Mouse (Mus musculus): ENCODE measurements at regions not wholly inside any gene's neighbourhood (a gene's known extent, or its start where the extent isn't known, plus 50 kb on each side); places are given as distances from the start of the nearest gene placed in this dataset.
"Not testable (repeated sequence)": the region's sequence is repeated elsewhere in the genome, so short reads cannot be mapped to it uniquely, and the experiment has no call there.

DNA sequence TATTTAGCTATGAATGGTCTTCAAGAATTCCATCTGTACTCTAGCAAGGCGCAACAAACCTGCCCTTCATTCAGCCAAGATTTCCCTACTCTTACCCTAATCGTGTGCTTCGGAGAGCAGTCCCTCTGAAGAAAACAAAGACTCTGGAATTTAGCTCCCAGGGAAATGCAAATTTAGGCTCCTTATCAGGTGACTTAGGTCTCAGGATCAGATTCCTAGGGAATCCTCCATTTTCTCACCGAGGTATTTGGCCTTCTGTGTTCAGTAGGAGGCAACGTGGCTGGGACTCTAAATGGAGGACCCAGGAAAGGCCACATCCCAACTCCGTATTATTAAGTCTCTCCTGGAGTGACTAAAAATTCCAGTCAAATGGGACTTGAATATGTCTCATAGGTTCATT, 204.2 kb upstream of the Olfr1324 start:
- H3K4me2 ChIP-seq, result 0 out of 2 replicates have a peak overlapping the region, but pooled peaks have one; percentile 7
- no peak for DNase-seq

GRCm38 (mm10) chrX:50625336-50625735, 197.0 kb upstream of the Olfr1324 start:
- 0 out of 2 replicates have a peak, but pooled peaks cover 3% of the 10 kb centered on the region for H3K36me3 ChIP-seq (ENCODE audit: insufficient read depth)
- H3K4me2 ChIP-seq, result no peak overlapping the region
- H3K9me3 ChIP-seq (ENCODE audit: low read depth, low read length), result no peaks in the 10 kb centered on the region
- H3K4me1 ChIP-seq (ENCODE audit: insufficient read depth), result no peaks in the 10 kb centered on the region
- DNase-seq (no peak), ATAC-seq (ENCODE audit: insufficient read depth) (no peak)
- no peaks in the 10 kb centered on the region for H3K27me3 ChIP-seq (ENCODE audit: insufficient read depth, low read length)
- 82% methylated on average over 6 of the region's 6 CpGs for WGBS
- H3K9ac ChIP-seq, result no peak overlapping the region
- no peak overlapping the region for H3K27ac ChIP-seq (ENCODE audit: low read depth)
- no peak overlapping the region for H3K4me3 ChIP-seq (ENCODE audit: low read depth, low read length)
- TF ChIP-seq CTCF (IDR thresholded peaks at IDR 0.05; ENCODE audit: low read depth), result no peak

More for the DNA sequence above, 204.2 kb upstream of the Olfr1324 start:
- Histone ChIP-seq H3K27ac (ENCODE audit: low read depth) (no peak overlapping the region), H3K36me3 (ENCODE audit: insufficient read depth) (no peaks in the 10 kb centered on the region), H3K4me1 (ENCODE audit: insufficient read depth) (no peaks in the 10 kb centered on the region), H3K4me3 (ENCODE audit: low read depth, low read length) (no peak overlapping the region), H3K9me3 (ENCODE audit: low read depth, low read length) (no peaks in the 10 kb centered on the region), H3K9ac (no peak overlapping the region), H3K27me3 (ENCODE audit: insufficient read depth, low read length) (no peaks in the 10 kb centered on the region)
- no peak for ATAC-seq (ENCODE audit: insufficient read depth)
- no peak for TF ChIP-seq CTCF (IDR thresholded peaks at IDR 0.05; ENCODE audit: low read depth)
- WGBS, result 30% methylated on average over 6 of the region's 6 CpGs

- Histone ChIP-seq H3K4me3 (ENCODE audit: low read depth, low read length) (0 out of 2 replicates have a peak overlapping the region, but pooled peaks have one; percentile 11), H3K9ac (no peak overlapping the region), H3K27me3 (ENCODE audit: insufficient read depth, low read length) (no peaks in the 10 kb centered on the region), H3K9me3 (ENCODE audit: low read depth, low read length) (no peaks in the 10 kb centered on the region), H3K4me2 (no peak overlapping the region), H3K4me1 (ENCODE audit: insufficient read depth) (no peaks in the 10 kb centered on the region), H3K27ac (ENCODE audit: low read depth) (no peak overlapping the region), H3K36me3 (ENCODE audit: insufficient read depth) (peaks cover 6% of the 10 kb centered on the region; the same call in 1 of the 2 replicates)
- ATAC-seq (ENCODE audit: insufficient read depth) (peak; percentile 58; the same call in 1 of the 2 replicates), DNase-seq (peak; percentile 79)
- WGBS, result 73% methylated on average over 19 of the region's 19 CpGs
- TF ChIP-seq CTCF (IDR thresholded peaks at IDR 0.05; ENCODE audit: low read depth), result peak; percentile 56
Measured at GRCm38 (mm10) chrX:50622984-50623455, 194.7 kb upstream of the Olfr1324 start.

DNA sequence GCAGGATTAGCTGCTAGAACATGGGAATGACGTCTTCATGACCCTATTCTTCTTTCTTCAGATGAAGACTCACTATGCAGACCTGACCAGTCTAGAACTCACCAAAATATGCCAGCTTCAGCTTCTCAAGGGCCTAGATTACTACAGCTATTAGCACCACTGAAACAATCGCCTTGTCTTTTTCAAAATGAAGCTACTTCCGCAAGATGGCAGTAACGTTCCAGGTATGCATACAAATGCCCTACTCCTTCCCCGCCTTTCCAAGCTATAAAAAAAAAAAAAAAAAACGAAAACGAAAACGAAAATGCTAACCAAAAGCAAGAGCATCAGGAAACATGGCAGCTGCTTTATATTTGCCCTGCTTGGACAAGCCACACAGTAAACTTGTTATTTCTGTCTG, 192.6 kb upstream of the Olfr1324 start:
- ATAC-seq (ENCODE audit: insufficient read depth), result no peak
- H3K36me3 ChIP-seq (ENCODE audit: insufficient read depth), result peaks cover 6% of the 10 kb centered on the region; the same call in 1 of the 2 replicates
- H3K27me3 ChIP-seq (ENCODE audit: insufficient read depth, low read length), result no peaks in the 10 kb centered on the region
- TF ChIP-seq CTCF (IDR thresholded peaks at IDR 0.05; ENCODE audit: low read depth), result no peak
- no peak overlapping the region for H3K4me2 ChIP-seq
- no peaks in the 10 kb centered on the region for H3K4me1 ChIP-seq (ENCODE audit: insufficient read depth)
- no peak overlapping the region for H3K9ac ChIP-seq
- H3K4me3 ChIP-seq (ENCODE audit: low read depth, low read length), result no peak overlapping the region
- WGBS, result 79% methylated on average over 8 of the region's 8 CpGs
- no peaks in the 10 kb centered on the region for H3K9me3 ChIP-seq (ENCODE audit: low read depth, low read length)
- H3K27ac ChIP-seq (ENCODE audit: low read depth), result no peak overlapping the region
- peak; percentile 63 for DNase-seq

- peak; percentile 85 for DNase-seq
- 65% methylated on average over 9 of the region's 9 CpGs for WGBS
- Histone ChIP-seq H3K36me3 (ENCODE audit: insufficient read depth) (peaks cover 6% of the 10 kb centered on the region; the same call in 1 of the 2 replicates), H3K27ac (ENCODE audit: low read depth) (no peak overlapping the region), H3K9ac (no peak overlapping the region), H3K4me1 (ENCODE audit: insufficient read depth) (no peaks in the 10 kb centered on the region), H3K4me2 (no peak overlapping the region), H3K27me3 (ENCODE audit: insufficient read depth, low read length) (no peaks in the 10 kb centered on the region), H3K9me3 (ENCODE audit: low read depth, low read length) (no peaks in the 10 kb centered on the region), H3K4me3 (ENCODE audit: low read depth, low read length) (no peak overlapping the region)
- ATAC-seq (ENCODE audit: insufficient read depth), result no peak
- peak; percentile 58 for TF ChIP-seq CTCF (IDR thresholded peaks at IDR 0.05; ENCODE audit: low read depth)
Measured at GRCm38 (mm10) chrX:50619919-50620318, 191.6 kb upstream of the Olfr1324 start.

- H3K4me3 ChIP-seq (ENCODE audit: low read depth, low read length), result no peak overlapping the region
- H3K9me3 ChIP-seq (ENCODE audit: low read depth, low read length), result no peaks in the 10 kb centered on the region
- H3K4me2 ChIP-seq, result no peak overlapping the region
- WGBS, result 87% methylated on average over 4 of the region's 4 CpGs
- no peaks in the 10 kb centered on the region for H3K27me3 ChIP-seq (ENCODE audit: insufficient read depth, low read length)
- H3K27ac ChIP-seq (ENCODE audit: low read depth), result no peak overlapping the region
- H3K4me1 ChIP-seq (ENCODE audit: insufficient read depth), result no peaks in the 10 kb centered on the region
- ATAC-seq (ENCODE audit: insufficient read depth) (no peak), DNase-seq (no peak)
- TF ChIP-seq CTCF (IDR thresholded peaks at IDR 0.05; ENCODE audit: low read depth), result no peak
- H3K36me3 ChIP-seq (ENCODE audit: insufficient read depth), result peaks cover 6% of the 10 kb centered on the region; the same call in 1 of the 2 replicates
- H3K9ac ChIP-seq, result no peak overlapping the region
Measured at GRCm38 (mm10) chrX:50618936-50619335, 190.6 kb upstream of the Olfr1324 start.

DNA sequence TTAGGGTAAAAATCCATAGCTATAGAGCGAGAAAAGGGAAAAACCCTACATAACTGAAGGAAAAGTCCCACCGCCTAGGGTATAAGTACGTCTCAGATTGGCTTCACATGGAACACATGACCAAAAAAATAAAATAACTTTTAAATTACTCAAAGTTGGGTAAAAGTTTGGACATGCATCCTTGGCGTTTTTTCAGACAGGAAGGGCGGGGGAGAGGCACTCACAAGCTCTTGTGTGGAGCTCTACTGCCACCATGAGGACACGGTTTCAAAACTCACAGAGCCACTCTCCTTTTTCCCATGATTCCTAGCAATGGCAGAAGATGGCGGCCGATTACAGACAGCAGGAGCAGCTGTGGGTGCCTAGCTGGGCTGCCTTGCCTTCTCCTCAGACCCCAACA, 188.6 kb upstream of the Olfr1324 start:
- peak; percentile 64 for DNase-seq
- H3K4me2 ChIP-seq, result peak overlapping the region; percentile 32; the same call in 1 of the 2 replicates
- H3K4me3 ChIP-seq (ENCODE audit: low read depth, low read length); H3K36me3 ChIP-seq (ENCODE audit: insufficient read depth); H3K9ac ChIP-seq; H3K4me1 ChIP-seq (ENCODE audit: insufficient read depth); H3K9me3 ChIP-seq (ENCODE audit: low read depth, low read length); ATAC-seq (ENCODE audit: insufficient read depth); H3K27ac ChIP-seq (ENCODE audit: low read depth); H3K27me3 ChIP-seq (ENCODE audit: insufficient read depth, low read length): not testable (repeated sequence)
- 81% methylated on average over 8 of the region's 8 CpGs for WGBS
- TF ChIP-seq CTCF (IDR thresholded peaks at IDR 0.05; ENCODE audit: low read depth), result peak; percentile 43
